Mouse (Mus musculus) hindbrain, postnatal 0 days (tissue): ENCODE data around the gene Zzz3. TPM values are rescaled to one million over a fixed set of nuclear protein-coding genes. Genes with fewer than 3 reads are reported as not detected.
A peak's percentile ranks its signal among the peaks of the same experiment; 100 is the strongest.

ENCODE experiments used
- ATAC-seq: fragments of 200-750 bp; cut with Nextera tagmentation; 2 replicates; pipeline ENCODE4 v1.8.0; 2017; ENCODE audit warnings: mild to moderate bottlenecking, moderate TSS enrichment, moderate library complexity
- DNase-seq: peaks from one replicate; pipeline ENCODE4 v3.0.0-alpha.2; 2015; ENCODE audit warnings: low spot score
- H3K27ac ChIP-seq: fragments of 300-500 bp; sonication (generic); 2 replicates; pipeline ENCODE4 v1.5.1; 2014; ENCODE audit warnings: mild to moderate bottlenecking
- H3K27me3 ChIP-seq: fragments of 300-500 bp; sonication (generic); 2 replicates; pipeline ENCODE4 v1.6.1; 2014; ENCODE audit warnings: low read length, mixed read lengths; ENCODE audit not compliant: insufficient read depth
- H3K36me3 ChIP-seq: fragments of 300-500 bp; sonication (generic); 2 replicates; pipeline ENCODE4 v1.6.1; 2014; ENCODE audit warnings: low read length, mixed read lengths; ENCODE audit not compliant: insufficient read depth
- H3K4me1 ChIP-seq: fragments of 300-500 bp; sonication (generic); 2 replicates; pipeline ENCODE4 v1.6.1; 2014; ENCODE audit warnings: antibody characterized with exemption, low read length, mixed read lengths; ENCODE audit not compliant: insufficient read depth
- H3K4me2 ChIP-seq: fragments of 300-500 bp; sonication (generic); 2 replicates; pipeline ENCODE4 v1.6.1; 2014; ENCODE audit warnings: low read depth, mild to moderate bottlenecking, low read length, moderate library complexity, mixed read lengths
- H3K4me3 ChIP-seq: fragments of 300-500 bp; sonication (generic); 2 replicates; pipeline ENCODE4 v1.5.1; 2014; ENCODE audit warnings: low read length
- H3K9ac ChIP-seq: fragments of 300-500 bp; sonication (generic); replicated peaks from 2 replicates; pipeline ENCODE4 v1.6.1; 2014; ENCODE audit warnings: mild to moderate bottlenecking, low read length, moderate library complexity, mixed read lengths
- H3K9me3 ChIP-seq: fragments of 300-500 bp; sonication (generic); 2 replicates; pipeline ENCODE4 v1.6.1; 2016; ENCODE audit warnings: low read length, mixed read lengths
- CTCF ChIP-seq: IDR thresholded peaks from 2 replicates; pipeline ENCODE4 v1.5.1; 2016; ENCODE audit warnings: antibody characterized with exemption, control low read depth, low read depth
- WGBS: fragments of 180-500 bp; shearing (Covaris S2); extraction: QIAGEN DNeasy Blood & Tissue Kit; methylation state at CpG from one replicate; pipeline ENCODE4 v1.1.7; 2014; 5-methylcytosine and 5-hydroxymethylcytosine counted together
- polyA plus RNA-seq: library from polyadenylated mRNA; unstranded; fragments of >200 nt; fragmentation: Nextera tagmentation; extraction: Ambion mirVana; gene quantifications from 2 replicates; pipeline ENCODE4 v1.2.1, GENCODE M21; 2015
- total RNA-seq: library from RNA; depleted of rRNA; stranded (reverse); fragments of >200 nt; gene quantifications from 2 replicates; pipeline ENCODE4 v1.2.3, GENCODE M21; 2014

Gene Zzz3
- total and polyA plus RNA-seq, 2 experiments from 2014 or later: 20.9 to 33.3 TPM

DNA sequence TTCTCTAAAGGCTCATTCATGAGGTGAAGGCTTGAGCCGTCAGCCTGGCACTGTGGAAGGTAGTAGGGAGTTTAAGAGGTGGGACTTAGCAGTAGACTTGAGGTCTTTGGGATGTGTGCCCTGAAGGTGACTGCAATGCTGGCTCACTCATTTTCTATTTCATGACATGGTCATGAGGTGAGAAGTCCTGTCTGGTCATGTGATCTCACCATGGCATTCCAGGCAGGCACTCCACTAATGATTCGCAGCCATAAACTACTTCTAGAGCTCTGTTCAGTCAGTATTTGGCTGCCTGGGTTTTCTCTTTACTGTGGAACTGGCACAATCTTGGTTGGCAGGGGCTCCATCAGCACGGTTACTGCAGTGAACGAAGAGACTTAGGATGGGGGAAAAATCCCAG lies 93.7 kb downstream of the Zzz3 start:
- Histone ChIP-seq H3K4me3 (no peak overlapping the region), H3K9me3 (no peaks in the 10 kb centered on the region), H3K27me3 (no peaks in the 10 kb centered on the region), H3K9ac (no peak overlapping the region), H3K36me3 (no peaks in the 10 kb centered on the region), H3K27ac (no peak overlapping the region), H3K4me1 (no peaks in the 10 kb centered on the region), H3K4me2 (no peak overlapping the region)
- ATAC-seq (no peak), DNase-seq (no peak)
- no peak for TF ChIP-seq CTCF
- WGBS: 87% methylated on average over 4 of the region's 4 CpGs

- 86% methylated on average over 5 of the region's 5 CpGs for WGBS
- H3K36me3 ChIP-seq: no peaks in the 10 kb centered on the region
- H3K9ac ChIP-seq: no peak overlapping the region
- no peaks in the 10 kb centered on the region for H3K9me3 ChIP-seq
- ATAC-seq (no peak), DNase-seq (no peak)
- H3K27me3 ChIP-seq: no peaks in the 10 kb centered on the region
- TF ChIP-seq CTCF: no peak
- no peaks in the 10 kb centered on the region for H3K4me1 ChIP-seq
- H3K4me2 ChIP-seq: no peak overlapping the region
- no peak overlapping the region for H3K27ac ChIP-seq
- H3K4me3 ChIP-seq: no peak overlapping the region
Observed at GRCm38 (mm10) chr3:152490423-152490822, 95.2 kb downstream of the Zzz3 start.

DNA sequence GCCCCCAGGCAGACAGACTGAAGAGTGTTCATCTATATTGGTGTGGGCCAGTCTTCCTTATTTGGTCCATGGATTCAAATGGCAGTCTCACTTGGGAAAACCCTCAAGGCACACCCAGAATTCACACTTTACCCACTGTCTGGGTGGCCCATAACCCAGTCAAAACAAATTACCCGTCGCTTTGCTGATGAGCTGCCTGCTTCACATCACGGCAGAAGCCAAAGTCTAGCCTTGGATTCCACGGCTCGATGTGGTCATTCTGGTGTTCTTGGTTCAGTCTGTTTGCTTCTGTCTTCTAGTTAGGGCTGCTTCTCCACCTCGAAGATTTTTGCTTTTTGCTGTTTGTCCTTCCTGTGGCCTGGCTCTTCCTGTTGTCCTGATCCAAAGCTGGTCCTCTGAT lies 97.0 kb downstream of the Zzz3 start:
- no peak overlapping the region for H3K4me2 ChIP-seq
- H3K27ac ChIP-seq: no peak overlapping the region
- no peaks in the 10 kb centered on the region for H3K36me3 ChIP-seq
- no peak overlapping the region for H3K4me3 ChIP-seq
- no peaks in the 10 kb centered on the region for H3K27me3 ChIP-seq
- no peaks in the 10 kb centered on the region for H3K9me3 ChIP-seq
- WGBS: 87% methylated on average over 6 of the region's 6 CpGs
- no peak for TF ChIP-seq CTCF
- ATAC-seq (no peak), DNase-seq (no peak)
- H3K9ac ChIP-seq: no peak overlapping the region
- no peaks in the 10 kb centered on the region for H3K4me1 ChIP-seq

DNA sequence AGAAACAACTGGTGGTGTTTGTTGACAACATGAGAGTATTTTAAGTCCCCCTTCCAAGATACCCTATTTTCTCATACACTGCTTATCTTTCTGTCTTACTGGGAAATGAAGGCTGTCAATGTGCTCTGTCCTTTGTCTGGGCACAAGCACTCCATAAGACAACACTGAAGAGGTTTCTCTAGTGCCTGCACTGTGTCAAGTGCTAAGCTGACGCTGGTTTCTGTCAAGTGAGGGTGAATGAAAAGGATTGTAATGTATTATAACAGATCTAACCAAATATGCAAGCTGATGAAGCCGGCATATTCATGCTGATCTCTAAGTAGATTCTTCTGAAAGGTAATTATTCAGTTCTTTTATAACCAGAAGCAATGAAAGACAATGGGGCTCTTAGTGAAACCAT lies 98.5 kb downstream of the Zzz3 start:
- no peaks in the 10 kb centered on the region for H3K27me3 ChIP-seq
- H3K4me2 ChIP-seq: no peak overlapping the region
- no peaks in the 10 kb centered on the region for H3K36me3 ChIP-seq
- WGBS: 61% methylated on average over 2 of the region's 2 CpGs
- TF ChIP-seq CTCF: no peak
- no peak overlapping the region for H3K9ac ChIP-seq
- no peak for ATAC-seq
- no peaks in the 10 kb centered on the region for H3K9me3 ChIP-seq
- DNase-seq: no peak
- no peak overlapping the region for H3K4me3 ChIP-seq
- no peak overlapping the region for H3K27ac ChIP-seq
- no peaks in the 10 kb centered on the region for H3K4me1 ChIP-seq

DNA sequence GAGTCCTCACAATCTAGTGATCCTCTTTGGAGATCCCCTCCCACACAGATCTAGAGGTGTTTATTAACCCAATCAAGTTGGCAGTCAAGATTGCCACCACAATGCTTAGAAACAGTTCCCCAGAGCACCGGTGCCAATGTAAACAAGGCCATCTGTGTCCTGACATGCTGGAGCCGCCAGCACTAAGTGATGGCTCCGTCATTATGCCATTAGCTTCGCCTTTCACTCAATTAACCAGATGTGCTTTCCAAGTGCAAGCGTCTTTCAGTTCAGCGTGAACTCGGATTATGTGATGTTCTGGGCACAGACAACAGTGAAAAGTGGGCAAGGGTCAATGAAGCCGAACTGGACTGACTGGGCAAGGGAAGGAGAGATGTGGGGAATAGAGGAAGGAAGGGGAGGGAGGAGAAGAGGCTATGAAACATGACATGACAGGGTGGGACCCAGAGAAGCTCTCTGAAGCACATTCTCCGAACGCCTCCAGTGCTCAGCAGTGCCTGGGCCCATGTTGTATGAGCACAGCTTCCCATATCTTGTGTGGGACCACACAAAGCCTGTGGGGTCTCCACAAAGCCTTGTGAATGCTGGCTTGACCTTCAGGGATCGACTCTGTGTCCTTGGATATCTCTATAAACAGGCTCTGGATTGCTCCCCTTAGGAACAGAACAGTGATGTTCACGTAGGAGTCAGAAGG lies 99.5 kb downstream of the Zzz3 start:
- 34% methylated on average over 12 of the region's 12 CpGs for WGBS
- Histone ChIP-seq H3K4me3 (no peak overlapping the region), H3K4me1 (no peaks in the 10 kb centered on the region), H3K9me3 (no peaks in the 10 kb centered on the region), H3K4me2 (no peak overlapping the region), H3K9ac (no peak overlapping the region), H3K36me3 (no peaks in the 10 kb centered on the region), H3K27ac (no peak overlapping the region; the same call in 1 of the 2 replicates), H3K27me3 (no peaks in the 10 kb centered on the region)
- ATAC-seq (peak; percentile 64), DNase-seq (peak; percentile 52)
- TF ChIP-seq CTCF: no peak

GRCm38 (mm10) chr3:152495415-152495898 lies 100.2 kb downstream of the Zzz3 start:
- Histone ChIP-seq H3K36me3 (no peaks in the 10 kb centered on the region), H3K27me3 (no peaks in the 10 kb centered on the region), H3K4me1 (no peaks in the 10 kb centered on the region), H3K9ac (no peak overlapping the region), H3K27ac (no peak overlapping the region; the same call in 1 of the 2 replicates), H3K4me2 (no peak overlapping the region), H3K9me3 (no peaks in the 10 kb centered on the region), H3K4me3 (no peak overlapping the region)
- TF ChIP-seq CTCF: no peak
- DNase-seq (peak; percentile 35), ATAC-seq (peak; percentile 62)
- 37% methylated on average over 8 of the region's 8 CpGs for WGBS

- no peak for DNase-seq
- H3K9me3 ChIP-seq: no peaks in the 10 kb centered on the region
- H3K27me3 ChIP-seq: no peaks in the 10 kb centered on the region
- no peak overlapping the region for H3K4me2 ChIP-seq
- no peak for TF ChIP-seq CTCF
- WGBS: 61% methylated on average over 7 of the region's 7 CpGs
- H3K4me1 ChIP-seq: no peaks in the 10 kb centered on the region
- H3K4me3 ChIP-seq: no peak overlapping the region
- no peak for ATAC-seq
- no peaks in the 10 kb centered on the region for H3K36me3 ChIP-seq
- no peak overlapping the region for H3K27ac ChIP-seq
- no peak overlapping the region for H3K9ac ChIP-seq
Observed at GRCm38 (mm10) chr3:152497084-152497483, 101.8 kb downstream of the Zzz3 start.
